Mouse (Mus musculus): ENCODE measurements around the gene Dcaf6. TPM values are rescaled to one million over a fixed set of nuclear protein-coding genes. Genes with fewer than 3 reads are reported as not detected.

Dcaf6 gene
- total RNA-seq, 2 experiments from 2014 or later = 50.5 to 57.9 TPM

Other genes with a start within 250 kb of the Dcaf6 start
- gene Tiprl, start 223.5 kb downstream of the Dcaf6 start, total RNA-seq (2021) = 10 to 100 TPM; 51.6 to 61.5 TPM
- gene Gpr161, start 164.7 kb downstream of the Dcaf6 start, total RNA-seq (2021) = 1 to 10 TPM; 2.3 to 3.3 TPM
- 100 to 1,000 TPM; 381 to 397 TPM for gene Mpc2, start 162 bp upstream of the Dcaf6 start, total RNA-seq (2021)
- under 1 TPM; 0.27 to 0.69 TPM for gene Adcy10, start 24.7 kb upstream of the Dcaf6 start, total RNA-seq (2021)
- 10 to 100 TPM; 46.1 to 56.6 TPM for gene Mpzl1, start 174.1 kb upstream of the Dcaf6 start, total RNA-seq (2021)
- gene Rcsd1, start 249.3 kb upstream of the Dcaf6 start, total RNA-seq (2021) = 10 to 100 TPM; 27.8 to 32.6 TPM